Mouse (Mus musculus) small intestine, adult 2 months (tissue): ENCODE measurements around the gene Prss57. TPM values are rescaled to one million over a fixed set of nuclear protein-coding genes. Genes with fewer than 3 reads are reported as not detected.

Source experiments
- H3K27ac ChIP-seq: fragments of 200-500 bp; 2 replicates; pipeline ENCODE4 v1.5.1; 2012; ENCODE audit warnings: low read depth, low read length, control low read depth, inconsistent platforms; ENCODE audit not compliant: insufficient read depth
- H3K27me3 ChIP-seq: fragments of 200-500 bp; 2 replicates; pipeline ENCODE4 v1.6.1; 2012; ENCODE audit warnings: mild to moderate bottlenecking, moderate library complexity, low read length, inconsistent platforms; ENCODE audit not compliant: control insufficient read depth, insufficient read depth
- H3K36me3 ChIP-seq: fragments of 200-500 bp; 2 replicates; pipeline ENCODE4 v1.6.1; 2012; ENCODE audit warnings: mild to moderate bottlenecking, low read length, control low read depth, inconsistent platforms; ENCODE audit not compliant: control insufficient read depth, insufficient read depth
- H3K4me1 ChIP-seq: fragments of 200-500 bp; 2 replicates; pipeline ENCODE4 v1.6.1; 2012; ENCODE audit warnings: low read length, inconsistent platforms, mixed read lengths; ENCODE audit not compliant: control insufficient read depth, insufficient read depth, insufficient read length
- H3K4me3 ChIP-seq: fragments of 200-500 bp; 2 replicates; pipeline ENCODE4 v1.5.1; 2012; ENCODE audit warnings: low read depth, mild to moderate bottlenecking, control low read depth, inconsistent platforms, low read length, moderate library complexity
- CTCF ChIP-seq: fragments of 200-500 bp; IDR thresholded peaks from 2 replicates; pipeline ENCODE4 v1.5.1; 2012; ENCODE audit warnings: low read depth, mild to moderate bottlenecking, control low read depth, inconsistent platforms, low read length, moderate library complexity, mixed read lengths; ENCODE audit not compliant: insufficient replicate concordance, insufficient read length; ENCODE audit errors: extremely low read depth
- POLR2A ChIP-seq: fragments of 200-500 bp; IDR thresholded peaks from 2 replicates; pipeline ENCODE4 v1.6.1; 2012; ENCODE audit warnings: low read depth, mild to moderate bottlenecking, control low read depth, inconsistent platforms, low read length, moderate library complexity
- WGBS: fragments of 180-500 bp; shearing (Covaris S2); methylation state at CpG from one replicate; pipeline ENCODE4 v1.1.7; 2018; 5-methylcytosine and 5-hydroxymethylcytosine counted together
- polyA plus RNA-seq: library from polyadenylated mRNA; depleted of rRNA; stranded (reverse); fragments of >200 nt; gene quantifications from 2 replicates; pipeline ENCODE4 v1.2.3, GENCODE M21; 2012

Gene Prss57
- polyA plus RNA-seq, 1 experiment, result 0.67 TPM

GRCm38 (mm10) chr10:79772320-79772719 lies 18.4 kb downstream of the Prss57 start:
- WGBS, result 96% methylated on average over 3 of the region's 3 CpGs
- TF ChIP-seq CTCF (peak; percentile 21; the same call in 1 of the 2 replicates), POLR2A (no peak)
- Histone ChIP-seq H3K4me1 (peaks cover 4% of the 10 kb centered on the region), H3K27ac (no peak overlapping the region), H3K36me3 (no peaks in the 10 kb centered on the region), H3K4me3 (no peak overlapping the region), H3K27me3 (no peaks in the 10 kb centered on the region)

GRCm38 (mm10) chr10:79769329-79769728 lies 21.4 kb downstream of the Prss57 start:
- no peaks in the 10 kb centered on the region for H3K36me3 ChIP-seq
- H3K4me3 ChIP-seq, result no peak overlapping the region
- TF ChIP-seq POLR2A (no peak), CTCF (no peak)
- WGBS, result 85% methylated on average over 4 of the region's 4 CpGs
- no peaks in the 10 kb centered on the region for H3K27me3 ChIP-seq
- H3K4me1 ChIP-seq, result peaks cover 20% of the 10 kb centered on the region
- no peak overlapping the region for H3K27ac ChIP-seq

- Histone ChIP-seq H3K4me3 (no peak overlapping the region), H3K27me3 (no peaks in the 10 kb centered on the region), H3K27ac (no peak overlapping the region), H3K4me1 (peaks cover 24% of the 10 kb centered on the region), H3K36me3 (no peaks in the 10 kb centered on the region)
- TF ChIP-seq POLR2A (no peak), CTCF (peak; percentile 84; the same call in 1 of the 2 replicates)
- 9% methylated on average over 5 of the region's 5 CpGs for WGBS
Observed at GRCm38 (mm10) chr10:79768400-79768799, 22.4 kb downstream of the Prss57 start.

GRCm38 (mm10) chr10:79767372-79768244 lies 23.2 kb downstream of the Prss57 start:
- TF ChIP-seq POLR2A (no peak; the same call in 1 of the 2 replicates), CTCF (no peak)
- Histone ChIP-seq H3K27me3 (no peaks in the 10 kb centered on the region), H3K4me1 (peaks cover 24% of the 10 kb centered on the region), H3K27ac (peak overlapping the region; percentile 74), H3K36me3 (peaks cover under 1% of the 10 kb centered on the region; the same call in 1 of the 2 replicates), H3K4me3 (peak overlapping the region; percentile 92)
- 9% methylated on average over 40 of the region's 40 CpGs for WGBS

GRCm38 (mm10) chr10:79766508-79767325 lies 24.0 kb downstream of the Prss57 start, which contains the start of gene Rnf126:
Rnf126 (minus strand) TSS chr10:79766952.
- TF ChIP-seq CTCF, result no peak
- TF ChIP-seq POLR2A, result peak; percentile 61; the same call in 1 of the 2 replicates
- Histone ChIP-seq H3K4me3 (peak within 1 kb of the TSS; percentile 92), H3K27ac (peak within 1 kb of the TSS; percentile 74), H3K4me1 (peaks cover 24% of the 10 kb centered on the region), H3K27me3 (no peaks in the 10 kb centered on the region), H3K36me3 (peaks cover 9% of the 10 kb centered on the region)
- under 1% methylated on average over 101 of the region's 101 CpGs for WGBS

- H3K4me3 ChIP-seq, result peak overlapping the region; percentile 92
- TF ChIP-seq POLR2A (no peak), CTCF (no peak)
- H3K27ac ChIP-seq, result peak overlapping the region; percentile 60; the same call in 1 of the 2 replicates
- peaks cover 16% of the 10 kb centered on the region for H3K36me3 ChIP-seq
- WGBS, result 3% methylated on average over 16 of the region's 16 CpGs
- H3K27me3 ChIP-seq, result no peaks in the 10 kb centered on the region
- H3K4me1 ChIP-seq, result peaks cover 24% of the 10 kb centered on the region
Observed at GRCm38 (mm10) chr10:79766001-79766507, 24.7 kb downstream of the Prss57 start.
